Mouse (Mus musculus) neutrophil, adult 83 days (primary cell): ENCODE measurements around the gene Rhox3a. TPM values are rescaled to one million over a fixed set of nuclear protein-coding genes. Genes with fewer than 3 reads are reported as not detected.

Experiments used
- total RNA-seq, 2 experiments: library from RNA; stranded (reverse); gene quantifications; one replicate each; pipeline ENCODE4 v1.2.4; 2023

Gene Rhox3a
- total RNA-seq = not detected

GRCm38 (mm10) chrX:37249619-37250018 is at the start of gene Rhox3a:
Rhox3a (plus strand) TSS chrX:37249919.

GRCm38 (mm10) chrX:37210941-37211340 is 38.8 kb upstream of the Rhox3a start, which contains the start of gene Gm9:
Gm9 (minus strand) TSS chrX:37211041.

GRCm38 (mm10) chrX:37222158-37222557 is 27.6 kb upstream of the Rhox3a start, which contains the start of gene Rhox1:
Rhox1 (minus strand) TSS chrX:37222258.

GRCm38 (mm10) chrX:37244676-37245075 is 5.0 kb upstream of the Rhox3a start, which contains the start of gene Rhox2a:
Rhox2a (plus strand) TSS chrX:37244976.

GRCm38 (mm10) chrX:37265038-37265437 is 15.3 kb downstream of the Rhox3a start, which contains the start of gene Rhox4a:
Rhox4a (plus strand) TSS chrX:37265338.

Other genes with a start within 250 kb of the Rhox3a start
- not detected for gene Sowahd, start 201.1 kb upstream of the Rhox3a start, total RNA-seq
- gene Rpl39, start 164.5 kb upstream of the Rhox3a start, total RNA-seq = 100 to 1,000 TPM; 412 to 421 TPM
- gene Upf3b, start 139.6 kb upstream of the Rhox3a start, total RNA-seq = 10 to 100 TPM; 14.7 to 18.5 TPM
- 10 to 100 TPM in 1 of 2 experiments, 1 to 10 TPM in 1; 9.5 to 14.4 TPM for gene Nkap, start 123.1 kb upstream of the Rhox3a start, total RNA-seq
- gene Akap14, start 81.1 kb upstream of the Rhox3a start, total RNA-seq = not detected
- 100 to 1,000 TPM; 116 to 119 TPM for gene Ndufa1, start 58.8 kb upstream of the Rhox3a start, total RNA-seq
- gene Rnf113a1, start 58.7 kb upstream of the Rhox3a start, total RNA-seq = 1 to 10 TPM; 5.4 to 6.5 TPM
- gene Gm9, start 38.9 kb upstream of the Rhox3a start, total RNA-seq = not detected
- not detected for gene Rhox1, start 27.7 kb upstream of the Rhox3a start, total RNA-seq
- gene Rhox2a, start 4.9 kb upstream of the Rhox3a start, total RNA-seq = not detected
- not detected for gene Rhox4a, start 15.4 kb downstream of the Rhox3a start, total RNA-seq
- not detected for gene Rhox3a2, start 130.1 kb downstream of the Rhox3a start, total RNA-seq
- not detected for gene Rhox4a2, start 140.9 kb downstream of the Rhox3a start, total RNA-seq
- gene Rhox2b, start 162.1 kb downstream of the Rhox3a start, total RNA-seq = not detected
- not detected for gene Rhox4b, start 182.6 kb downstream of the Rhox3a start, total RNA-seq
- gene Rhox2c, start 203.8 kb downstream of the Rhox3a start, total RNA-seq = not detected
- not detected for gene Rhox3c, start 208.7 kb downstream of the Rhox3a start, total RNA-seq
- gene Rhox4c, start 230.4 kb downstream of the Rhox3a start, total RNA-seq = not detected
- not detected for gene Rhox2d, start 243.5 kb downstream of the Rhox3a start, total RNA-seq